Mouse (Mus musculus): ENCODE measurements around the gene Olfr1256. TPM values are rescaled to one million over a fixed set of nuclear protein-coding genes. Genes with fewer than 3 reads are reported as not detected.

Gene Olfr1256
- polyA plus RNA-seq (2012; rRNA removed) (not detected in 2 replicates), polyA plus RNA-seq (2014; fragmentation: Nextera tagmentation; extraction: Ambion mirVana) (not detected in 2 replicates)

GRCm38 (mm10) chr2:89841455-89841854, at the start of gene Olfr1256:
Gene Olfr1256 (minus strand): TSS chr2:89841555.
- 40% methylated on average over 2 of the region's 2 CpGs for WGBS (ENCODE audit: insufficient replicate concordance)
- no peak for TF ChIP-seq CTCF (IDR thresholded peaks at IDR 0.05; ENCODE audit: low read depth)
- no peak for TF ChIP-seq EP300 (IDR thresholded peaks at IDR 0.05; ENCODE audit: low read depth)
- DNase-seq (ENCODE audit: low read depth in 3 of 3, low spot score in 3 of 3), result no peak

GRCm38 (mm10) chr2:89878137-89878536, 36.8 kb upstream of the Olfr1256 start, which contains the start of gene Olfr1257:
Gene Olfr1257 (plus strand): TSS chr2:89878437.
- H3K36me3 ChIP-seq (replicated peaks; ENCODE audit: control insufficient read depth, insufficient read depth, low read depth), result no peaks in the 10 kb centered on the region
- H3K9ac ChIP-seq (replicated peaks), result no peak within 1 kb of the TSS
- no peaks in the 10 kb centered on the region for H3K4me1 ChIP-seq (replicated peaks; ENCODE audit: control insufficient read depth in 2 of 2, insufficient read depth in 2 of 2, low read length in 1 of 2)
- ATAC-seq (ENCODE audit: insufficient read depth), result no peak
- no peaks in the 10 kb centered on the region for H3K9me3 ChIP-seq (ENCODE audit: control insufficient read depth, low read length)
- TF ChIP-seq CTCF (IDR thresholded peaks at IDR 0.05; ENCODE audit: low read depth), result no peak
- TF ChIP-seq EP300 (IDR thresholded peaks at IDR 0.05; ENCODE audit: low read depth), result no peak
- H3K27ac ChIP-seq, result no peak within 1 kb of the TSS
- no peak within 1 kb of the TSS for H3K4me2 ChIP-seq (ENCODE audit: low read depth)
- DNase-seq (ENCODE audit: low read depth in 3 of 3, low spot score in 3 of 3), result no peak
- no peak within 1 kb of the TSS for H3K4me3 ChIP-seq (ENCODE audit: insufficient read depth in 1 of 2, low read depth in 2 of 2, low read length in 2 of 2)
- no peaks in the 10 kb centered on the region for H3K27me3 ChIP-seq (ENCODE audit: control insufficient read depth, insufficient read depth, low read length)
- 65% methylated on average over 1 of the region's 1 CpGs for WGBS (ENCODE audit: insufficient replicate concordance)

More at GRCm38 (mm10) chr2:89841455-89841854, at the start of gene Olfr1256:
- Histone ChIP-seq H3K4me2 (ENCODE audit: low read depth) (no peak within 1 kb of the TSS), H3K27ac (no peak within 1 kb of the TSS), H3K36me3 (replicated peaks; ENCODE audit: control insufficient read depth, insufficient read depth, low read depth) (no peaks in the 10 kb centered on the region), H3K9me3 (ENCODE audit: control insufficient read depth, low read length) (no peaks in the 10 kb centered on the region), H3K4me3 (ENCODE audit: insufficient read depth in 1 of 2, low read depth in 2 of 2, low read length in 2 of 2) (no peak within 1 kb of the TSS), H3K4me1 (replicated peaks; ENCODE audit: control insufficient read depth in 2 of 2, insufficient read depth in 2 of 2, low read length in 1 of 2) (no peaks in the 10 kb centered on the region), H3K27me3 (ENCODE audit: control insufficient read depth, insufficient read depth, low read length) (no peaks in the 10 kb centered on the region), H3K9ac (replicated peaks) (no peak within 1 kb of the TSS)
- ATAC-seq (ENCODE audit: insufficient read depth), result no peak

- no peak for ATAC-seq (ENCODE audit: insufficient read depth)
- no peaks in the 10 kb centered on the region for H3K27me3 ChIP-seq (ENCODE audit: control insufficient read depth, insufficient read depth, low read length)
- no peak overlapping the region for H3K27ac ChIP-seq
- no peaks in the 10 kb centered on the region for H3K36me3 ChIP-seq (replicated peaks; ENCODE audit: control insufficient read depth, insufficient read depth, low read depth)
- no peak for DNase-seq (ENCODE audit: low read depth in 3 of 3, low spot score in 3 of 3)
- H3K9me3 ChIP-seq (ENCODE audit: control insufficient read depth, low read length), result no peaks in the 10 kb centered on the region
- WGBS (ENCODE audit: insufficient replicate concordance), result 70% methylated on average over 1 of the region's 1 CpGs
- no peak overlapping the region for H3K4me2 ChIP-seq (ENCODE audit: low read depth)
- no peak overlapping the region for H3K9ac ChIP-seq (replicated peaks)
- TF ChIP-seq EP300 (IDR thresholded peaks at IDR 0.05; ENCODE audit: low read depth) (no peak), CTCF (IDR thresholded peaks at IDR 0.05; ENCODE audit: low read depth) (no peak)
- no peaks in the 10 kb centered on the region for H3K4me1 ChIP-seq (replicated peaks; ENCODE audit: control insufficient read depth in 2 of 2, insufficient read depth in 2 of 2, low read length in 1 of 2)
- H3K4me3 ChIP-seq (ENCODE audit: insufficient read depth in 1 of 2, low read depth in 2 of 2, low read length in 2 of 2), result no peak overlapping the region
These were observed 7.9 kb upstream of the Olfr1256 start for GRCm38 (mm10) chr2:89849230-89849629.

- Histone ChIP-seq H3K4me3 (ENCODE audit: insufficient read depth in 1 of 2, low read depth in 2 of 2, low read length in 2 of 2) (no peak within 1 kb of the TSS), H3K27me3 (ENCODE audit: control insufficient read depth, insufficient read depth, low read length) (no peaks in the 10 kb centered on the region), H3K4me2 (ENCODE audit: low read depth) (no peak within 1 kb of the TSS), H3K36me3 (replicated peaks; ENCODE audit: control insufficient read depth, insufficient read depth, low read depth) (no peaks in the 10 kb centered on the region), H3K9me3 (ENCODE audit: control insufficient read depth, low read length) (no peaks in the 10 kb centered on the region), H3K4me1 (replicated peaks; ENCODE audit: control insufficient read depth in 2 of 2, insufficient read depth in 2 of 2, low read length in 1 of 2) (no peaks in the 10 kb centered on the region), H3K27ac (no peak within 1 kb of the TSS), H3K9ac (replicated peaks) (no peak within 1 kb of the TSS)
- DNase-seq (ENCODE audit: low read depth in 3 of 3, low spot score in 3 of 3) (no peak), ATAC-seq (ENCODE audit: insufficient read depth) (no peak)
- TF ChIP-seq CTCF (IDR thresholded peaks at IDR 0.05; ENCODE audit: low read depth) (no peak), EP300 (IDR thresholded peaks at IDR 0.05; ENCODE audit: low read depth) (no peak)
- 69% methylated on average over 5 of the region's 5 CpGs for WGBS (ENCODE audit: insufficient replicate concordance)
These were observed 6.8 kb upstream of the Olfr1256 start, which contains the start of gene Olfr48 for GRCm38 (mm10) chr2:89848105-89848504. Gene Olfr48 (minus strand): TSS chr2:89848205.

GRCm38 (mm10) chr2:89820216-89820615, 21.1 kb downstream of the Olfr1256 start:
- WGBS (ENCODE audit: insufficient replicate concordance), result 44% methylated on average over 1 of the region's 1 CpGs
- H3K27me3 ChIP-seq (ENCODE audit: control insufficient read depth, insufficient read depth, low read length), result no peaks in the 10 kb centered on the region
- H3K27ac ChIP-seq, result no peak overlapping the region
- ATAC-seq (ENCODE audit: insufficient read depth), result no peak
- H3K9ac ChIP-seq (replicated peaks), result no peak overlapping the region
- H3K4me1 ChIP-seq (replicated peaks; ENCODE audit: control insufficient read depth in 2 of 2, insufficient read depth in 2 of 2, low read length in 1 of 2), result no peaks in the 10 kb centered on the region
- no peak for DNase-seq (ENCODE audit: low read depth in 3 of 3, low spot score in 3 of 3)
- TF ChIP-seq CTCF (IDR thresholded peaks at IDR 0.05; ENCODE audit: low read depth) (no peak), EP300 (IDR thresholded peaks at IDR 0.05; ENCODE audit: low read depth) (no peak)
- H3K36me3 ChIP-seq (replicated peaks; ENCODE audit: control insufficient read depth, insufficient read depth, low read depth), result no peaks in the 10 kb centered on the region
- H3K4me3 ChIP-seq (ENCODE audit: insufficient read depth in 1 of 2, low read depth in 2 of 2, low read length in 2 of 2), result no peak overlapping the region
- H3K9me3 ChIP-seq (ENCODE audit: control insufficient read depth, low read length), result no peaks in the 10 kb centered on the region; the same call in 1 of the 2 replicates
- no peak overlapping the region for H3K4me2 ChIP-seq (ENCODE audit: low read depth)

Data from liver, embryonic 14.5 days (tissue).